Mouse (Mus musculus): ENCODE measurements around the gene Extl1.

Gene Extl1

GRCm38 (mm10) chr4:134392595-134392994, 8.9 kb upstream of the Extl1 start:
- intact Hi-C loops (cut with DNase I), result loop anchor here (5.0 kb wide), 1 partner anchor 145 kb away; the partner anchor contains the start of genes Gm30191 and Zfp593

GRCm38 (mm10) chr4:134391636-134392035, 8.0 kb upstream of the Extl1 start:
- intact Hi-C loops (cut with DNase I), result loop anchor here (5.0 kb wide), 1 partner anchor 144 kb away; the partner anchor contains the start of genes Gm30191 and Zfp593

- intact Hi-C loops (cut with DNase I), result loop anchor here (5.0 kb wide), 1 partner anchor 121 kb away; no protein-coding TSS in a partner anchor
Measured at GRCm38 (mm10) chr4:134388397-134388796, 4.7 kb upstream of the Extl1 start.

- intact Hi-C loops (cut with DNase I), result loop anchor here (5.0 kb wide), 1 partner anchor 120 kb away; no protein-coding TSS in a partner anchor
Measured at GRCm38 (mm10) chr4:134387268-134387667, 3.6 kb upstream of the Extl1 start.

GRCm38 (mm10) chr4:134379510-134379909, 4.1 kb downstream of the Extl1 start:
- intact Hi-C loops (cut with DNase I), result no loop called here

- intact Hi-C loops (cut with DNase I), result no loop called here
Measured at GRCm38 (mm10) chr4:134378089-134378615, 5.5 kb downstream of the Extl1 start.

- intact Hi-C loops (cut with DNase I), result no loop called here
Measured at GRCm38 (mm10) chr4:134374306-134374705, 9.3 kb downstream of the Extl1 start.

- intact Hi-C loops (cut with DNase I), result no loop called here
Measured at GRCm38 (mm10) chr4:134373295-134373694, 10.4 kb downstream of the Extl1 start.

GRCm38 (mm10) chr4:134372294-134372747, 11.3 kb downstream of the Extl1 start:
- intact Hi-C loops (cut with DNase I), result no loop called here

GRCm38 (mm10) chr4:134371316-134371855, 12.3 kb downstream of the Extl1 start:
- intact Hi-C loops (cut with DNase I), result no loop called here

- intact Hi-C loops (cut with DNase I), result no loop called here
Measured at GRCm38 (mm10) chr4:134370649-134371221, 12.9 kb downstream of the Extl1 start.

GRCm38 (mm10) chr4:134365280-134365679, 18.4 kb downstream of the Extl1 start:
- intact Hi-C loops (cut with DNase I), result no loop called here

- intact Hi-C loops (cut with DNase I), result no loop called here
Measured at GRCm38 (mm10) chr4:134362586-134362985, 21.1 kb downstream of the Extl1 start.

- intact Hi-C loops (cut with DNase I), result no loop called here
Measured at GRCm38 (mm10) chr4:134362124-134362523, 21.5 kb downstream of the Extl1 start.

GRCm38 (mm10) chr4:134361215-134361614, 22.4 kb downstream of the Extl1 start:
- intact Hi-C loops (cut with DNase I), result no loop called here

GRCm38 (mm10) chr4:134359649-134360048, 24.0 kb downstream of the Extl1 start:
- intact Hi-C loops (cut with DNase I), result loop anchor here (5.0 kb wide), 2 partner anchors 47 to 67 kb away; no protein-coding TSS in a partner anchor

GRCm38 (mm10) chr4:134357461-134357771, 26.2 kb downstream of the Extl1 start:
- intact Hi-C loops (cut with DNase I), result loop anchor here (5.0 kb wide), 2 partner anchors 45 to 65 kb away; no protein-coding TSS in a partner anchor

- intact Hi-C loops (cut with DNase I), result loop anchor here (5.0 kb wide), 2 partner anchors 45 to 65 kb away; no protein-coding TSS in a partner anchor
Measured at GRCm38 (mm10) chr4:134356591-134357460, 26.8 kb downstream of the Extl1 start.

GRCm38 (mm10) chr4:134355841-134356452, 27.7 kb downstream of the Extl1 start:
- intact Hi-C loops (cut with DNase I), result loop anchor here (5.0 kb wide), 2 partner anchors 44 to 64 kb away; no protein-coding TSS in a partner anchor

GRCm38 (mm10) chr4:134353527-134354409, 29.9 kb downstream of the Extl1 start:
- intact Hi-C loops (cut with DNase I), result no loop called here
